Mouse (Mus musculus) left cerebral cortex, postnatal 14 days (tissue): ENCODE results near the gene Mrpl14. TPM values are rescaled to one million over a fixed set of nuclear protein-coding genes. Genes with fewer than 3 reads are reported as not detected.

Experiments used
- DNase-seq, 2 experiments: peaks; one replicate each; pipeline ENCODE4 v3.0.0; 2021 to 2022; ENCODE audit warnings: low spot score in 2 of 2, mixed read lengths in 1 of 2
- intact Hi-C: fragments of 180-260 bp; cut with DNase I; formaldehyde crosslinking; loops from one replicate; pipeline ENCODE4 v1.15.1; 2025
- total RNA-seq, 2 experiments: library from RNA; stranded (reverse); gene quantifications; 2 replicates each; pipeline ENCODE4 v1.2.3; 2021

Gene Mrpl14
- total RNA-seq, 2 experiments from 2014 or later, result 42.9 to 46.3 TPM

DNA sequence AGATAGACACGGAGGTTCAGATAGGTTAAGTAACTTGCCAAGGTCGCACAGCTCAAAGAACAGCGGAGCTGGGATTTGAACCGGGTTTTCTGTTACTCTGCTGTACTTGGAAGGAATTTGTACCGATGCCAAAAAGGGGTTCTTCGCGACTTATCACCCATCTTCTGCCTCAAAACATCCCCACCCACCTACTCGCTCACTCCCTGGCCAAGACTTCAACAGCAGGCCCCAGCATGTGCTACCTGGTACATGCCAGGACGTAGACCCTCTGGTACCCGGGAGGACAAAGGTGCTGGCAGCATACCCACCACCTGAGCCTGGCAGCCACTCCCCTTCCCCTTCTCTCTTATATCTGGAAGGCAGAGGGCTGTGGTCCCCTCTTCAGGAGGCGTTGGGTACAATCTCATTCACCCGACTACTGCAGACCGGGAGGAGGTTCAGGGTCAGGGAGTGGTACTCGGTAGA lies 1.4 kb upstream of the Mrpl14 start:
- no peak for DNase-seq
- intact Hi-C loops, result no loop called here

GRCm38 (mm10) chr17:45685171-45686092 lies 690 bp upstream of the Mrpl14 start:
- peak in 1 of 2 experiments; percentile 53 for DNase-seq
- intact Hi-C loops, result no loop called here

- intact Hi-C loops, result no loop called here
- DNase-seq, result no peak
Observed at GRCm38 (mm10) chr17:45686716-45687115, 594 bp downstream of the Mrpl14 start, which contains the start of gene Tmem63b. Tmem63b (minus strand) TSS chr17:45686905.

DNA sequence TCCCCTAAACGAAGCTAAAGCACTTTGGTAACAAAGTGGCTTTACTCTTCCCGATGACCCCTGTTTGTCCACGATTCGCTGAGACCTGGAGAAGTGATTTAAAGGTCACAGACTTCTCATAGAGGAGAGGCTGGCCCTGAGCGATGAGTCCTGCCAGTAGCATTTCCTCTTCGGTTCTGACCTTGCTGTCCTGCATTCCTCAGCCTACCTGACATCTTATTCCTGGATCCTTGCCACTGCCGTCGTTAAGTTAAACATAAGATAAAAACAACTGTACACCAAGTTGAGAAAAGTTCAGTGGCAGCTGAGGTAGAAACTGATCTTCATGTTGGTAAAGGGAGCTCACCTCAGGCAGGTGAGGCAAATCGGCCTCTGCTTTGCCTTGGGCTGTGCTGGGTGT lies 3.0 kb downstream of the Mrpl14 start:
- DNase-seq, result no peak
- intact Hi-C loops, result no loop called here

DNA sequence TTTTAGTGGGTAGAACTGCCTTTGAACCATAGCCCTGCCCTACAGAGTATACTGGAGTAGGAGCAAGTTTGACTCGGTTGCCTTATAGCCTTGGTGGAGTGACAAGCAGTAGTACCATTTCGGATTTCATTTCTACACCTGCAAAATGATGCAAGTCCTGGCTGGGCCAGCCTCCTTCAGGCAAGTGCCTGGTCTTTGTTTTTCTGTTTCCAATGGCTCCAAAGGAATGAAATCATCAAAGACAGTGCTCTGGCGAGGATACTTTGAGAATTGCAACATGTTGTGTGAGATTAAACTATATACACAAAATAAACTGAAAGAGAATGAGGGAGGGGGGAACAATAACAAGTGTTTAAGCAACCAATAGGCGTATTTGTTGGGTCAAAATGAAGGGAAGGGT lies 3.9 kb downstream of the Mrpl14 start:
- no peak for DNase-seq
- intact Hi-C loops, result no loop called here

GRCm38 (mm10) chr17:45692159-45692558 lies 6.0 kb downstream of the Mrpl14 start:
- no peak for DNase-seq
- intact Hi-C loops, result no loop called here

- no peak for DNase-seq
- intact Hi-C loops, result no loop called here
Observed at GRCm38 (mm10) chr17:45693812-45694565, 7.9 kb downstream of the Mrpl14 start.

- intact Hi-C loops, result no loop called here
- no peak for DNase-seq
Observed at GRCm38 (mm10) chr17:45695227-45696120, 9.4 kb downstream of the Mrpl14 start.

GRCm38 (mm10) chr17:45696981-45697380 lies 10.9 kb downstream of the Mrpl14 start:
- no peak for DNase-seq
- intact Hi-C loops, result no loop called here

- intact Hi-C loops, result no loop called here
- no peak for DNase-seq
Observed at GRCm38 (mm10) chr17:45698368-45698767, 12.2 kb downstream of the Mrpl14 start.

GRCm38 (mm10) chr17:45699039-45699740 lies 13.1 kb downstream of the Mrpl14 start:
- DNase-seq, result no peak
- intact Hi-C loops, result no loop called here

GRCm38 (mm10) chr17:45700496-45701235 lies 14.5 kb downstream of the Mrpl14 start:
- no peak for DNase-seq
- intact Hi-C loops, result no loop called here

DNA sequence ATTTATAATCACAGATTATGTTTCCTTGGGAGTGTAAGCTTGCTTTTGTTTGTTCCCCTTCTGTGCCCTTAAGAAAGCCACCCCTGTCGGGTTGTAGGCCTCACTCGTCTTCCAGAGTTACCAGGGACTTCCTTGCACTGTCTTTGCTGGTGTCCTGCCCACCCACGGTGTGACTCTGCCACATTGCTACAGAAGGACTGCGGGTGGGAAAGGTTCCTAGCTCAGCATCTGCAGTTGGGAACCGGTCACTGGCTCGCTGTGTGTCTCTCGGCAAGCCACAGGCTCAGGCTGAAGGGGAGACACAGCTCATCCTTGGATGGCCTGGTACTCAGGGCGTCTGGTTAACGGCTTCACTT lies 15.1 kb downstream of the Mrpl14 start:
- no peak for DNase-seq
- intact Hi-C loops, result no loop called here

DNA sequence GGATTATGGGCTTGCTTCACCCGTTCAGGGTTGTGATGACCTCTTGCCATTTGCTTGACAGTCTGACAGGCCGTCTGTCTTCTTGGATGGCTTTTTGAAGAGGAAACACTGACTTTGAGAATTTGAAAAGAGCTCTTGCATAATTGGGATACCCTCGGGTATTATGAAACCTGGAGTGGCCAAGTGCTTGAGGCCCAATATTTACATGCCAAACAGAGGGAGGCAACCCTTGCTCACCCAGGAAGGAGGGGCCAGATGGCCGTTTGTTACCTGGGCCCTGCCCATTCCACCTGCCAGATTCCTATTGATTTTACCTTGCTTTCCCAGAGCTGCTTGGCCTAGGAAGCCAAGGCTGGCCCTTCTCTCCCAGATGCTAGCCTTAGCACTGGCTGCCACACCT lies 16.1 kb downstream of the Mrpl14 start:
- intact Hi-C loops, result no loop called here
- no peak for DNase-seq

GRCm38 (mm10) chr17:45703187-45703586 lies 17.1 kb downstream of the Mrpl14 start:
- intact Hi-C loops, result no loop called here
- no peak for DNase-seq

GRCm38 (mm10) chr17:45706796-45707195 lies 20.7 kb downstream of the Mrpl14 start:
- intact Hi-C loops, result no loop called here
- DNase-seq, result no peak

DNA sequence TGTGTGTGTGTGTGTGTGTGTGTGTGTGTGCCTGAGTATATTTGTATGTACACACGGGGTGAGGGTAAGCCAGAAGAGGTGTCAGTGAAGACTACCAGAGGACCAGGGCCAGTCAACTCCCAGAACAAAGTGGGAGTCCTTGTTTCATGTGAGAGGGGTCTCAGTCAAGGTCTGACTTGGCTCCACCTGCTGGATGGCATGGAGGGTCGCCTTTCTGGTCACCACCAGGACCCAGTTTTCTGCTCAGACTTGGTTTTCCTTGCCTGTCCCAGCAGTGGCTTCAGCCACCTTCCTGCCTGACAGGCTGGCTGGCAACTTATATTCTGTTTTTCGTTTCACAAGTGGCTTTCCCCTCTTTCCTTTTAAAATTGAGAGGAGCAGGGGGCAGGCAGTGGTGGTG lies 21.3 kb downstream of the Mrpl14 start:
- DNase-seq, result no peak
- intact Hi-C loops, result no loop called here

- no peak for DNase-seq
- intact Hi-C loops, result no loop called here
Observed at GRCm38 (mm10) chr17:45708179-45708578, 22.1 kb downstream of the Mrpl14 start.
